Mouse (Mus musculus) limb, embryonic 11.5 days (tissue): ENCODE results near the gene Nlgn2. TPM values are rescaled to one million over a fixed set of nuclear protein-coding genes. Genes with fewer than 3 reads are reported as not detected.
"Not testable (repeated sequence)": the region's sequence is repeated elsewhere in the genome, so short reads cannot be mapped to it uniquely, and the experiment has no call there.

Experiments used
- ATAC-seq: fragments of 200-750 bp; cut with Nextera tagmentation; 2 replicates; pipeline ENCODE4 v1.8.0; 2017; ENCODE audit warnings: low read depth; ENCODE audit not compliant: insufficient number of reproducible peaks, low FRiP score, low TSS enrichment
- DNase-seq: peaks from one replicate; pipeline ENCODE4 v3.0.0-alpha.2; 2015; ENCODE audit warnings: low spot score
- H3K27ac ChIP-seq: fragments of 300-500 bp; sonication (generic); replicated peaks from 2 replicates; pipeline ENCODE4 v1.5.1; 2014; ENCODE audit warnings: low read depth, mild to moderate bottlenecking, low read length
- H3K27me3 ChIP-seq: fragments of 300-500 bp; sonication (generic); 2 replicates; pipeline ENCODE4 v1.6.1; 2014; ENCODE audit warnings: mild to moderate bottlenecking, low read length, mixed read lengths; ENCODE audit not compliant: control insufficient read depth, insufficient read depth
- H3K36me3 ChIP-seq: fragments of 300-500 bp; sonication (generic); 2 replicates; pipeline ENCODE4 v1.6.1; 2014; ENCODE audit warnings: mild to moderate bottlenecking, low read length, moderate library complexity, mixed read lengths; ENCODE audit not compliant: control insufficient read depth, insufficient read depth
- H3K4me1 ChIP-seq: fragments of 300-500 bp; sonication (generic); 2 replicates; pipeline ENCODE4 v1.6.1; 2014; ENCODE audit warnings: low read length, mixed read lengths; ENCODE audit not compliant: control insufficient read depth, insufficient read depth
- H3K4me2 ChIP-seq: fragments of 300-500 bp; sonication (generic); 2 replicates; pipeline ENCODE4 v1.6.1; 2014; ENCODE audit warnings: low read depth, mild to moderate bottlenecking, moderate library complexity; ENCODE audit not compliant: severe bottlenecking
- H3K4me3 ChIP-seq: fragments of 300-500 bp; sonication (generic); 2 replicates; pipeline ENCODE4 v1.5.1; 2014; ENCODE audit warnings: low read depth, low read length
- H3K9ac ChIP-seq: fragments of 300-500 bp; sonication (generic); 2 replicates; pipeline ENCODE4 v1.6.1; 2014; ENCODE audit warnings: mild to moderate bottlenecking, low read length
- H3K9me3 ChIP-seq: fragments of 300-500 bp; sonication (generic); 2 replicates; pipeline ENCODE4 v1.6.1; 2016; ENCODE audit warnings: low read length; ENCODE audit not compliant: control insufficient read depth
- WGBS: fragments of 180-500 bp; shearing (Covaris S2); extraction: QIAGEN DNeasy Blood & Tissue Kit; methylation state at CpG from one replicate; pipeline ENCODE4 v1.1.7; 2014; 5-methylcytosine and 5-hydroxymethylcytosine counted together
- polyA plus RNA-seq: library from polyadenylated mRNA; unstranded; fragments of >200 nt; fragmentation: Nextera tagmentation; extraction: Ambion mirVana; gene quantifications from 2 replicates; pipeline ENCODE4 v1.2.1, GENCODE M21; 2014

Gene Nlgn2
- polyA plus RNA-seq, 1 experiment from 2014 or later = 5.8 TPM

DNA sequence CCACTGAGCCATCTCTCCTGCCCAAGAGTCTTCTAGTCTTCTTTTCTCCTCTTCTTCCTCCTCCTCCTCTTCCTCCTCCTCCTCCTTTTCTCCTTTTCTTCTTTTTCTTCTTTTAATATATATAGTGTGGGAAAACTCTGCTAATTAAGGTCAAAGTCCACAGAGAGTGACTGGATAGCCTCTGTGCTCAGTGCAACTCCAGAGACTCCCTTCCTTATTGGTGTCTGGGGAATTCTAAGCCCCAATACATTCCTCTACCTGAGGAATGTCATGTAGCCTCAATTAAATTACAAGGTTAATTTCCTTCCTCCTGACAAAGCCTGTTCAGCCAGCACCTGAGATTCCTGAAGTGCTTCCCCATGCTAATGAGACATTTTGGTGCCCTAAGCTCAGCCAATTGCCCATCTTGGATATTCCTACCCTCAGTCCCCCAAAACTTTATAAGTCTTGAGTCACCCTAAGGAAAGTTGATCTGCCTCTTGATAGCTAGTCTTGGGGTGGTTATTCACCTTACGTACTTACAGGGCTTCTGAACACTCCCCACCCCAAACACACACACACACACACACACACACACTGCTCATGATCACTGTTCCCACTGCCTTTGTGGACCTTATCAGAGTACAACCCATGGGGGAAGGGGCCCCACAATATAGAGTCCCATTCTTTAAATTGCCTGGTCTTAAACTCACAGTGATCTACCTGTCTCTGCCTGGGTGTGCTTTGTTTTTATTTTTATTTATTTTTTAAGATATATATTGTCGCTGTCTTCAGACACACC is 32.9 kb upstream of the Nlgn2 start:
- DNase-seq = no peak
- H3K27me3 ChIP-seq = no peaks in the 10 kb centered on the region
- H3K9me3 ChIP-seq = no peaks in the 10 kb centered on the region
- H3K4me3 ChIP-seq = no peak overlapping the region
- no peaks in the 10 kb centered on the region for H3K4me1 ChIP-seq
- H3K36me3 ChIP-seq = no peaks in the 10 kb centered on the region
- 91% methylated on average over 2 of the region's 2 CpGs for WGBS
- no peak for ATAC-seq
- no peak overlapping the region for H3K27ac ChIP-seq
- H3K9ac ChIP-seq = no peak overlapping the region
- H3K4me2 ChIP-seq = no peak overlapping the region

DNA sequence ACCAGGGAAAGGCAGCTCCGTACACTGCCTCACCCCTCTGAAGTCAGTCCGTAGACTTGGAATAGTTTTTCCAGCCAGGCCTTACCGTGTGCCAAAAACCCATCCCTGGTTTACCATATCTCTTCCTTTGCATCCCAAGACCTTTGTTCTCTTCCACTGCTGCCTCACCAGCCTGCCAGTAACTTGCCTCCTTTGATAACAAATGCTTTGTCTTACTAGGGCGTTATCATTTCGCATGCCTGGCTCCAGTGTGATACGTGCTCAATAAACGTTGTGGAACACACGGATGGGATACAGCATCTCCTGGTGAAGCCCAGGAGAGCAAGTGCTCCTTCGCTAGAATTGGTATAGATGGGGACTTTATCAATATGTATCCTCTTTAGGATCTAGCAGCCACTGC is 29.8 kb upstream of the Nlgn2 start:
- Histone ChIP-seq H3K4me3 (no peak overlapping the region), H3K27me3 (no peaks in the 10 kb centered on the region), H3K27ac (no peak overlapping the region), H3K4me2 (no peak overlapping the region), H3K36me3 (no peaks in the 10 kb centered on the region), H3K4me1 (no peaks in the 10 kb centered on the region), H3K9me3 (no peaks in the 10 kb centered on the region), H3K9ac (no peak overlapping the region)
- no peak for ATAC-seq
- no peak for DNase-seq
- WGBS = 72% methylated on average over 9 of the region's 9 CpGs

DNA sequence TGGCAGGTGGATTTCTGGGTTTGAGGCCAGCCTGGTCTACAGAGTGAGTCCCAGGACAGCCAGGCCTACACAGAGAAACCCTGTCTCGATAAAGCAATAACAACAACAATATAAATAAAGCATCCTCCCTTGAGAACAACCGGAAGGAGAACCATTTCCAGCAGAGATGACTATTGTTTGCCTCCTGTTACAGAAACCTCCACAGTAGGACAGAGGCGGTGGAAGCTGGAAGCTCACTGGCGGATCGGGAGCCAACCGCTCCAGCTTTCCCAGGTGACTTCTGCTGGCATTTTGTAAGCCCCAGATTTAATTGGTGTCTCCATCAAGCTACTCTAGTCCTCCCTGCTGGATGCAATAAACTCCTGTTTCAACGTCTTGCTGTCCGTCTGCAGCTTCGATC is 28.0 kb upstream of the Nlgn2 start:
- WGBS = 78% methylated on average over 9 of the region's 9 CpGs
- H3K9ac ChIP-seq = no peak overlapping the region

DNA sequence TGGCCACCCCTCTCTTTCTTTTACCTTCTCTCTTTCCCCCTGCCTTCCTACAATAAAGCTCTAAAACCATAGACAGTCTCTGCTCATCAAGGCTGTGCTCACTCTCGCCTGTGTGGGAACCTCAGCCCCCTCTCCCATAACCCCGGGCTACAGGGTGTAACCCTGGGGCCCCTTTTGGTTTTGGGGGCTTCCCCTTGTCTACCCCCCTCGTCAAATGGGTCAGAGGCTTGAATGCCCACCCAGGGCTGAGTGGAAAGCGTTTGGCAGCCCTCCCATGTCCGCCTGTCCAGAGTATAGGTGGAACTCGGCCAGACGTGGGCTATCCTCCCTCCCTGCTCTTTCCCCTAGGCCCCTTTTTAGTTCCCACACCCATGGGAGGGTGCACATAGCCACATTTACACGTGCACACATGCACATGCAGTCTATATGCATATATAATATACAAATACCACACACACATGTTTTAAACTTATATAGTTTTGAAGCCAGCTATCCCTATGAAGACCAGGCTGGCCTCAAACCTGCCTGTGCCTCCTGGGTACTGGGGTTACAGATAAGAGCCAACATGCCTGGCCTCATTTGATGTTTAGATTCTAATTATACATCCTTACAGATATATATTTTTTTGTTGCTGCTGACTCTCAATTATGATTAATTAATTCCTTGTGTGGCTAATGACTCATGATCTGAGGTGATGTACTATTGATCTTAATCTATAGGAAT is 26.7 kb upstream of the Nlgn2 start:
- no peaks in the 10 kb centered on the region for H3K9me3 ChIP-seq
- H3K27ac ChIP-seq = no peak overlapping the region
- WGBS = 55% methylated on average over 8 of the region's 8 CpGs
- peaks cover under 1% of the 10 kb centered on the region for H3K27me3 ChIP-seq
- H3K4me1 ChIP-seq = no peaks in the 10 kb centered on the region
- H3K9ac ChIP-seq = no peak overlapping the region
- H3K4me3 ChIP-seq = no peak overlapping the region
- H3K36me3 ChIP-seq = no peaks in the 10 kb centered on the region
- DNase-seq = no peak
- H3K4me2 ChIP-seq = no peak overlapping the region
- ATAC-seq = no peak

More for the DNA sequence above, 28.0 kb upstream of the Nlgn2 start:
- no peak for ATAC-seq
- no peak for DNase-seq
- Histone ChIP-seq H3K4me2 (no peak overlapping the region), H3K27me3 (no peaks in the 10 kb centered on the region), H3K9me3 (no peaks in the 10 kb centered on the region), H3K4me3 (no peak overlapping the region), H3K4me1 (no peaks in the 10 kb centered on the region), H3K36me3 (no peaks in the 10 kb centered on the region), H3K27ac (no peak overlapping the region)

DNA sequence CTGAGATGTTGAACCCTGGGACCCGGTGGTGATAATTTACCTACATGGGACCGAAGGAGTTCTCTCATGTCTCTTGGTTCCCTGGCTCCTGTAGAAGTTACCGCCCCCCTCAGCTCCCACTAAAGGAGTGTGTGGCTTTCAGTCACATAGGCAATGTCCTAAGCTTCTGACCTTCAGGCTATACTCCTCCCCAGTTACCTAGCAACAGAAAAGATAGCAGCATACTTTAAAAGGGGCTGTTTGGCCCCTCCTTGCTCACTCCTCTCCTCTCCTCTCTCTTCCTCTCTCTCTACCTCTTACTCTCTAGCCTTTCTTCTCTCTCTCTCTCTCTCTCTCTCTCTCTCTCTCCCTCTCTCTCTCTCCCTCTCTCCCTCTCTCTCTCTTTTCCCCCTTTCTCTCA is 26.1 kb upstream of the Nlgn2 start:
- not testable (repeated sequence) for H3K27me3 ChIP-seq, H3K27ac ChIP-seq, H3K9ac ChIP-seq, H3K4me3 ChIP-seq, H3K4me2 ChIP-seq, ATAC-seq, H3K4me1 ChIP-seq, H3K36me3 ChIP-seq, H3K9me3 ChIP-seq, DNase-seq
- 85% methylated on average over 3 of the region's 3 CpGs for WGBS

DNA sequence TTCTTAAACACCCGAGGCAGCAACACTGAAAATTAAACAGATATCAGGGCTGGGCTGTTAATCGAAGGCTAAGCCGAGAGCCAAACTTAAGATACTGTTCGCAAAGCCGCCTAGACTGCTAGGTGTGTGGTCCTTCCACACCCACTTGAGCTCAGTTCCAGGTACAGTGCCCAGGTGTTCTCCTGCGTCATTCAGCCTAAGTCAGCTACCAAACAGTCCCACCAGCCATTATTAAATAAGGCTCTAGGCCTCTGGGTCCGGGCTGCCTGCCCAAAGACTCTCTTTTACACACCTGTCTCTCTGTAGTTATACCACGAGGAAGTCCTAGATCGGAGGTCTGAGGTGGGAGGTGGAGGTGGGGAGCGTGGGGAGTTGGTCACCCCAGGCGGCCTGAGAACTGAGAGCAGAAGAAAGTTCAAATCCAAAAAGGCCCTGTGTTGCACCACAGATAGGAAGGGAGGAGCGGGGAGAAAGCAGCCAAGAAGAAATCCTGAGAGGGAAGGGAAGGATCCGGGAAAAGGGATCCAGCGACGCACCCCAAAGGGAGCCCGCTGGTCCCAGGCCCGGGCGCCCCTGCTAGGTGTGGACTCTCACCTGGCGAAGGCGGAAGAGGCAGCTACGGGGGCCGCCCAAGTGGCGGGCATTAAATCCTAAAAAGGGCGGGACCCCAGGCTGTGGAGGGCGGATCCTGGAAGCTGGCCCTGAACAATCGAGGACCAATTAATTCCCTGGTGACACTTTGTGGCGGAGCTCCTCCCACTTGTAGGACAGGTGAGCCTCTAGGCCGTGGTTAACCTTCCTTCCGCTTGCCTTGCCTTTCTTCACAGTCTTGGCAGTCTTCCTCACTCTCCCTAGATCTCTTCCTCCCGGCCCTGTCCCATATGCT is 20.8 kb upstream of the Nlgn2 start, which contains the start of gene Tnk1:
Gene Tnk1 (minus strand): TSS at position 618 of the 886 bp plus-strand sequence.
- Histone ChIP-seq H3K4me1 (no peaks in the 10 kb centered on the region), H3K9ac (no peak within 1 kb of the TSS), H3K36me3 (no peaks in the 10 kb centered on the region), H3K4me3 (no peak within 1 kb of the TSS), H3K27me3 (peaks cover 18% of the 10 kb centered on the region), H3K27ac (no peak within 1 kb of the TSS), H3K4me2 (no peak within 1 kb of the TSS), H3K9me3 (no peaks in the 10 kb centered on the region)
- ATAC-seq = no peak
- WGBS = 19% methylated on average over 29 of the region's 30 CpGs
- DNase-seq = no peak

DNA sequence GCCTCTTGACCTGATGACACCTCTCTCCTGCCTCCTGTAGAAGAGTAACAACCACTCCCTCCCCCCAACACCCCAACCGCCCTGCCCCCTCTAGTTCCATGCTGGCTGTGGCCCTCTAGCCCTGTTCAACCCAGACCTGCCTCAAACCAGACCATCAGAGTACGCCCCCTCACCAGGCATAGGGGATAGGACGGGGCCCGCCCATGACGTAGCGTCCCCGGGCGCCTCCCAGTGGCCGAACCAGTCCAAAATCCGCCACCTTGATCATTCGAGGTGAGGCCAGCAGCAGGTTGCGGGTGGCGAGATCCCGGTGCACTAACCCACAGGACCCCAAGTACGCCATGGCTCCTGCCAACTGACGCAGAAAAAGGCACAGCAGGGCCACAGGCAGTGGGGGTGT is 17.8 kb upstream of the Nlgn2 start:
- Histone ChIP-seq H3K4me3 (no peak overlapping the region), H3K4me2 (no peak overlapping the region), H3K4me1 (no peaks in the 10 kb centered on the region), H3K9me3 (no peaks in the 10 kb centered on the region), H3K9ac (no peak overlapping the region), H3K27me3 (peaks cover 18% of the 10 kb centered on the region), H3K36me3 (peaks cover 9% of the 10 kb centered on the region; the same call in 1 of the 2 replicates), H3K27ac (no peak overlapping the region)
- peak; percentile 81; the same call in 1 of the 2 replicates for ATAC-seq
- DNase-seq = peak; percentile 76
- 20% methylated on average over 16 of the region's 16 CpGs for WGBS

DNA sequence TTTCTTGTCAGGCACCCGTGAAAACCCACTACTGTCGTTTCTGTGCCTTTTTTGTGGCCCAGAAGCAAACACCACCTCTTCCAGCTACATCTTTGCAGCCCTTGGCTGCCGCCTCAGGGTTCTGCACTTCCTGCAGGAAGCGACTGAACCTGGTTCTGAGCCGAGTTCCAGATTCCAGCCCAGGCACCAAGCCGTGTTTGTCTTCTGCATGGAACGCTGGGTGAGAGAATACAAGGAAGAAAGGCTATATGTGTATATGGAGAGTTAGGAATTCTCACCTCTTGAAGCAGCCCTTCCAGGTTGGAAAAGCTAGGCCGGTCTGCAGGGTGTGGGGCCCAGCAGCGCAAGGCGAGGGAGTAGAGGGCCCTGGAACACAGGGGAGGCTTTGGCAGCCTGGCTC is 17.1 kb upstream of the Nlgn2 start:
- no peaks in the 10 kb centered on the region for H3K4me1 ChIP-seq
- no peak overlapping the region for H3K9ac ChIP-seq
- peaks cover 18% of the 10 kb centered on the region for H3K27me3 ChIP-seq
- H3K4me2 ChIP-seq = no peak overlapping the region
- DNase-seq (no peak), ATAC-seq (no peak)
- no peak overlapping the region for H3K4me3 ChIP-seq
- WGBS = 88% methylated on average over 10 of the region's 10 CpGs
- H3K27ac ChIP-seq = no peak overlapping the region; the same call in 1 of the 2 replicates
- H3K9me3 ChIP-seq = no peaks in the 10 kb centered on the region
- H3K36me3 ChIP-seq = peaks cover 13% of the 10 kb centered on the region
